In genomic region chr6:116670144-116670543, GRCm38 (mm10) we compare ENCODE assay signal across 8 mouse cellular contexts. TPM values are rescaled to one million over a fixed set of nuclear protein-coding genes. Genes with fewer than 3 reads are reported as not detected.
A peak's percentile ranks its signal among the peaks of the same experiment; 100 is the strongest.
DNase-seq lines count a peak whose midpoint lies in the region; ATAC-seq and TF ChIP-seq lines count a peak whose summit lies in the region.

No protein-coding gene starts in this region.

- H3K27ac ChIP-seq in kidney, adult 2 months (ENCODE audit: insufficient read depth, low read depth, low read length), result no peak overlapping the region
- peak overlapping the region; percentile 58 for H3K27ac ChIP-seq in bone marrow, adult 2 months (ENCODE audit: control insufficient read depth, insufficient read depth, low read depth, low read length, poor library complexity)
- peak overlapping the region; percentile 86 for H3K27ac ChIP-seq in forebrain, embryonic 12.5 days
- H3K27ac ChIP-seq in midbrain, embryonic 13.5 days, result peak overlapping the region; percentile 75

- H3K4me1 ChIP-seq in kidney, adult 2 months (ENCODE audit: control insufficient read depth, insufficient read depth, low read length), result no peaks in the 10 kb centered on the region
- H3K4me1 ChIP-seq in bone marrow, adult 2 months (ENCODE audit: control insufficient read depth, insufficient read depth, low read length), result peaks cover 9% of the 10 kb centered on the region
- peaks cover 73% of the 10 kb centered on the region for H3K4me1 ChIP-seq in forebrain, embryonic 12.5 days
- H3K4me1 ChIP-seq in midbrain, embryonic 13.5 days (replicated peaks), result peaks cover 75% of the 10 kb centered on the region

- peak; percentile 63 for DNase-seq in kidney, adult 2 months
- no peak for DNase-seq in kidney, adult 9 months
- DNase-seq in B cell, adult 2 months, result no peak
- no peak for DNase-seq in frontal cortex, postnatal 14 days (ENCODE audit: low spot score in 2 of 2)

- H3K4me3 ChIP-seq in kidney, adult 2 months (ENCODE audit: insufficient read depth, low read depth, low read length), result no peak overlapping the region
- peak overlapping the region; percentile 12 for H3K4me3 ChIP-seq in bone marrow, adult 2 months (replicated peaks; ENCODE audit: control insufficient read depth, low read depth, low read length)
- H3K4me3 ChIP-seq in forebrain, embryonic 12.5 days (replicated peaks), result no peak overlapping the region
- no peak overlapping the region for H3K4me3 ChIP-seq in midbrain, embryonic 13.5 days (replicated peaks)

- H3K27me3 ChIP-seq in kidney, adult 2 months (replicated peaks; ENCODE audit: control insufficient read depth, insufficient read depth, low read length), result no peaks in the 10 kb centered on the region
- H3K27me3 ChIP-seq in forebrain, embryonic 12.5 days, result peaks cover 18% of the 10 kb centered on the region; the same call in 1 of the 2 replicates
- H3K27me3 ChIP-seq in midbrain, embryonic 13.5 days, result peaks cover 2% of the 10 kb centered on the region; the same call in 1 of the 2 replicates

- H3K4me2 ChIP-seq in forebrain, embryonic 12.5 days, result peak overlapping the region; percentile 82
- peak overlapping the region; percentile 93 for H3K4me2 ChIP-seq in midbrain, embryonic 13.5 days (replicated peaks)

- H3K36me3 ChIP-seq in kidney, adult 2 months (ENCODE audit: control insufficient read depth, insufficient read depth, low read length), result no peaks in the 10 kb centered on the region
- H3K36me3 ChIP-seq in forebrain, embryonic 12.5 days (replicated peaks), result no peaks in the 10 kb centered on the region
- H3K36me3 ChIP-seq in midbrain, embryonic 13.5 days, result no peaks in the 10 kb centered on the region

- H3K9me3 ChIP-seq in forebrain, embryonic 12.5 days, result no peaks in the 10 kb centered on the region
- H3K9me3 ChIP-seq in midbrain, embryonic 13.5 days, result no peaks in the 10 kb centered on the region

- peak; percentile 37; the same call in 1 of the 2 replicates for ATAC-seq in forebrain, embryonic 12.5 days (ENCODE audit: low FRiP score)
- ATAC-seq in midbrain, embryonic 13.5 days, result peak; percentile 14; the same call in 1 of the 2 replicates
- ATAC-seq in erythroid progenitor cell, adult 5-6 weeks (replicated peaks; ENCODE audit: low FRiP score, poor library complexity, severe bottlenecking), result no peak

- TF ChIP-seq POLR2A in kidney, adult 2 months (IDR thresholded peaks at IDR 0.05; ENCODE audit: low read depth, low read length), result no peak
- TF ChIP-seq POLR2A in bone marrow, adult 2 months (IDR thresholded peaks at IDR 0.05; ENCODE audit: borderline replicate concordance, control insufficient read depth, low read depth, low read length), result no peak

- 68% methylated on average over 6 of the region's 6 CpGs for WGBS in kidney, adult 2 months
- WGBS in bone marrow, adult 2 months, result 42% methylated on average over 6 of the region's 6 CpGs
- 6% methylated on average over 6 of the region's 6 CpGs for WGBS in forebrain, embryonic 12.5 days
- WGBS in midbrain, embryonic 13.5 days, result 13% methylated on average over 6 of the region's 6 CpGs

- TF ChIP-seq CTCF in kidney, adult 2 months (conservative IDR thresholded peaks at IDR 0.05; ENCODE audit: insufficient read depth, insufficient read length, low read depth, low read length), result no peak
- TF ChIP-seq CTCF in bone marrow, adult 2 months (IDR thresholded peaks at IDR 0.05; ENCODE audit: control insufficient read depth, insufficient read depth, low read length), result no peak

- peak overlapping the region; percentile 17; the same call in 1 of the 2 replicates for H3K9ac ChIP-seq in forebrain, embryonic 12.5 days
- H3K9ac ChIP-seq in midbrain, embryonic 13.5 days (replicated peaks), result peak overlapping the region; percentile 24; the same call in 1 of the 2 replicates

RNA-seq across cellular contexts. Expression of gene Rassf4, which starts 3.6 kb away (rescaled TPM):
- 3.3 and 4.1 TPM in 2 replicates for polyA plus RNA-seq in kidney, adult 2 months (2012; rRNA removed)
- 8.8 and 18.3 TPM in 2 replicates for polyA plus RNA-seq in bone marrow, adult 2 months (2011; ENCODE audit: insufficient read depth, insufficient read length, low replicate concordance, missing spikeins)
- polyA plus RNA-seq in forebrain, embryonic 12.5 days (2016; fragmentation: Nextera tagmentation; extraction: Ambion mirVana), result 17.1 and 19.9 TPM in 2 replicates
- 15.3 and 21.8 TPM in 2 replicates for polyA plus RNA-seq in midbrain, embryonic 13.5 days (2015; fragmentation: Nextera tagmentation; extraction: Ambion mirVana)
- 28.1 and 28.8 TPM in 2 replicates for total RNA-seq in erythroid progenitor cell, adult 5-6 weeks (2015; ENCODE audit: low replicate concordance)
- total RNA-seq in erythroid progenitor cell, adult 5-6 weeks (2017; ENCODE audit: low replicate concordance), result 6.9 and 11.4 TPM in 2 replicates

RNA-seq across cellular contexts. Expression of gene Depp1, which starts 19.7 kb away (rescaled TPM):
- 14.3 and 17.8 TPM in 2 replicates for polyA plus RNA-seq in kidney, adult 2 months (2012; rRNA removed)
- polyA plus RNA-seq in bone marrow, adult 2 months (2011; ENCODE audit: insufficient read depth, insufficient read length, low replicate concordance, missing spikeins), result 11.9 and 15.0 TPM in 2 replicates
- 4.2 and 4.8 TPM in 2 replicates for polyA plus RNA-seq in forebrain, embryonic 12.5 days (2016; fragmentation: Nextera tagmentation; extraction: Ambion mirVana)
- polyA plus RNA-seq in midbrain, embryonic 13.5 days (2015; fragmentation: Nextera tagmentation; extraction: Ambion mirVana), result 5.0 and 6.0 TPM in 2 replicates
- not detected in 2 replicates for total RNA-seq in erythroid progenitor cell, adult 5-6 weeks (2015; ENCODE audit: low replicate concordance)
- total RNA-seq in erythroid progenitor cell, adult 5-6 weeks (2017; ENCODE audit: low replicate concordance), result 2.8 TPM in 1 of 2 replicates, not detected in the other

RNA-seq across cellular contexts. Expression of gene Zfp422, which starts 41.3 kb away (rescaled TPM):
- polyA plus RNA-seq in kidney, adult 2 months (2012; rRNA removed), result 15.8 and 22.0 TPM in 2 replicates
- polyA plus RNA-seq in bone marrow, adult 2 months (2011; ENCODE audit: insufficient read depth, insufficient read length, low replicate concordance, missing spikeins), result 7.1 and 12.1 TPM in 2 replicates
- polyA plus RNA-seq in forebrain, embryonic 12.5 days (2016; fragmentation: Nextera tagmentation; extraction: Ambion mirVana), result 316 and 342 TPM in 2 replicates
- polyA plus RNA-seq in midbrain, embryonic 13.5 days (2015; fragmentation: Nextera tagmentation; extraction: Ambion mirVana), result 237 and 241 TPM in 2 replicates
- 20.2 and 29.8 TPM in 2 replicates for total RNA-seq in erythroid progenitor cell, adult 5-6 weeks (2015; ENCODE audit: low replicate concordance)
- 5.5 and 6.3 TPM in 2 replicates for total RNA-seq in erythroid progenitor cell, adult 5-6 weeks (2017; ENCODE audit: low replicate concordance)

RNA-seq across cellular contexts. Expression of gene Tmem72, which starts 46.6 kb away (rescaled TPM):
- polyA plus RNA-seq in kidney, adult 2 months (2012; rRNA removed), result 13.4 and 19.2 TPM in 2 replicates
- polyA plus RNA-seq in bone marrow, adult 2 months (2011; ENCODE audit: insufficient read depth, insufficient read length, low replicate concordance, missing spikeins), result not detected in 2 replicates
- polyA plus RNA-seq in forebrain, embryonic 12.5 days (2016; fragmentation: Nextera tagmentation; extraction: Ambion mirVana), result 0.11 and 0.14 TPM in 2 replicates
- polyA plus RNA-seq in midbrain, embryonic 13.5 days (2015; fragmentation: Nextera tagmentation; extraction: Ambion mirVana), result 0.10 and 0.23 TPM in 2 replicates
- under 0.01 and 0.42 TPM in 2 replicates for total RNA-seq in erythroid progenitor cell, adult 5-6 weeks (2015; ENCODE audit: low replicate concordance)
- total RNA-seq in erythroid progenitor cell, adult 5-6 weeks (2017; ENCODE audit: low replicate concordance), result 0.08 and 0.13 TPM in 2 replicates

Comparison
In these comparisons a context has a peak if more than half of its experiments do, and no peak if none do; other contexts are left out.
1. RNA of gene Zfp422, which starts 41.3 kb away (polyA plus RNA-seq): 316 to 342 TPM in forebrain, embryonic 12.5 days and 237 to 241 TPM in midbrain, embryonic 13.5 days; 15.8 to 22.0 TPM in kidney, adult 2 months and 7.1 to 12.1 TPM in bone marrow, adult 2 months; every median in the first group is over 10 times any median in the second.